Mouse (Mus musculus) hindbrain, embryonic 13.5 days (tissue): ENCODE measurements at regions not wholly inside any gene's neighbourhood (a gene's known extent, or its start where the extent isn't known, plus 50 kb on each side); places are given as distances from the start of the nearest gene placed in this dataset.
"Not testable (repeated sequence)": the region's sequence is repeated elsewhere in the genome, so short reads cannot be mapped to it uniquely, and the experiment has no call there.

Experiments
- ATAC-seq: fragments of 200-750 bp; cut with Nextera tagmentation; 2 replicates; pipeline ENCODE4 v1.8.0; 2017; ENCODE audit warnings: moderate TSS enrichment; ENCODE audit not compliant: low FRiP score
- H3K27ac ChIP-seq: fragments of 300-500 bp; sonication (generic); 2 replicates; pipeline ENCODE4 v1.5.1; 2015; ENCODE audit warnings: inconsistent platforms, mild to moderate bottlenecking, moderate library complexity
- H3K27me3 ChIP-seq: fragments of 300-500 bp; sonication (generic); 2 replicates; pipeline ENCODE4 v1.6.1; 2015; ENCODE audit warnings: mild to moderate bottlenecking, inconsistent platforms
- H3K36me3 ChIP-seq: fragments of 300-500 bp; sonication (generic); 2 replicates; pipeline ENCODE4 v1.6.1; 2015; ENCODE audit warnings: mild to moderate bottlenecking, inconsistent platforms
- H3K4me1 ChIP-seq: fragments of 300-500 bp; sonication (generic); replicated peaks from 2 replicates; pipeline ENCODE4 v1.6.1; 2015; ENCODE audit warnings: inconsistent platforms
- H3K4me2 ChIP-seq: fragments of 300-500 bp; sonication (generic); 2 replicates; pipeline ENCODE4 v1.6.1; 2015; ENCODE audit warnings: inconsistent platforms, mild to moderate bottlenecking, moderate library complexity
- H3K4me3 ChIP-seq: fragments of 300-500 bp; sonication (generic); 2 replicates; pipeline ENCODE4 v1.5.1; 2015; ENCODE audit warnings: mild to moderate bottlenecking, inconsistent platforms
- H3K9ac ChIP-seq: fragments of 300-500 bp; sonication (generic); 2 replicates; pipeline ENCODE4 v1.6.1; 2015; ENCODE audit warnings: mild to moderate bottlenecking, inconsistent platforms
- H3K9me3 ChIP-seq: fragments of 300-500 bp; sonication (generic); 2 replicates; pipeline ENCODE4 v1.6.1; 2016; ENCODE audit warnings: inconsistent platforms
- WGBS: fragments of 180-500 bp; shearing (Covaris S2); methylation state at CpG from one replicate; pipeline ENCODE4 v1.1.7; 2015; 5-methylcytosine and 5-hydroxymethylcytosine counted together

DNA sequence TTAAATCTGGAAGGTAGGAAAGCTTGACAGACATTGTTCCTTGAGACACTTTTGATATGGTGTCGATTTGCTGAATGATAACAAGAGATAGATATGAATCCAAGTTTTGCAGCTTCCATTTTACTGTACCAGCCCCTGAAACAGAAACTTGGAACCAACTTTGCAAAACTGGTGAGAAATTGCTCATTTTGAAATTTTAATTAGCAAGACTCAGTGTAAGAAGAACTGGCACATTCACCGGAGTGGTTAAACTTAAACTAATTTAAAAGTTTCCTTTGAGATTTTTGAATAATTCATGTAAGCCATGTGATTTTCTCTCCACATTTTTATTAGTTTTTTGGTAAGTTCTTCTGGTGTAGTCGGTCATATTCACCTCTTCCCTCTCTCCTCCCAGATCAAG, 85.3 kb downstream of the Slitrk1 start:
- H3K36me3 ChIP-seq: no peaks in the 10 kb centered on the region
- no peaks in the 10 kb centered on the region for H3K4me1 ChIP-seq
- WGBS: 91% methylated on average over 3 of the region's 3 CpGs
- no peak for ATAC-seq
- no peak overlapping the region for H3K4me3 ChIP-seq
- no peaks in the 10 kb centered on the region for H3K27me3 ChIP-seq
- no peaks in the 10 kb centered on the region for H3K9me3 ChIP-seq
- H3K9ac ChIP-seq: no peak overlapping the region
- no peak overlapping the region for H3K4me2 ChIP-seq
- no peak overlapping the region for H3K27ac ChIP-seq

DNA sequence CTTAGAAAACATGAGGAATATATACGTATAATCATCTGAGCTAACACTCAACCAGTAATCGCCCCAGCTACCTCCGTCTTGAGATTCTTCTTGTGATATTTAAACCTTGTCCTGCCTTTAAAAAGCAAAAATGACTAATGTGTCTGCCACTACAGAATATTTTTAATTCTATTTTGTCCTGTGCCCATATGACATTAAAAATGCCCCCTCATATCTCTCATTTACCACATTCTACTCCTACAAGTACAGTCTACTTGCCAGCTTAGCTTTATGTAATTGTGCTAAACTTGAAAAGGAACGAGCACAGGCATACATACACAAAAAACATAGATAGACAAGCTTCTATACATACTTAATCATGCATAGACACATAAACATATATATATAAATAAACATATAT, 92.4 kb downstream of the Slitrk1 start:
- Histone ChIP-seq H3K4me2 (no peak overlapping the region), H3K4me1 (no peaks in the 10 kb centered on the region), H3K27me3 (no peaks in the 10 kb centered on the region), H3K27ac (no peak overlapping the region), H3K4me3 (no peak overlapping the region), H3K36me3 (no peaks in the 10 kb centered on the region), H3K9ac (no peak overlapping the region), H3K9me3 (no peaks in the 10 kb centered on the region)
- no peak for ATAC-seq
- WGBS: 82% methylated on average over 4 of the region's 4 CpGs

DNA sequence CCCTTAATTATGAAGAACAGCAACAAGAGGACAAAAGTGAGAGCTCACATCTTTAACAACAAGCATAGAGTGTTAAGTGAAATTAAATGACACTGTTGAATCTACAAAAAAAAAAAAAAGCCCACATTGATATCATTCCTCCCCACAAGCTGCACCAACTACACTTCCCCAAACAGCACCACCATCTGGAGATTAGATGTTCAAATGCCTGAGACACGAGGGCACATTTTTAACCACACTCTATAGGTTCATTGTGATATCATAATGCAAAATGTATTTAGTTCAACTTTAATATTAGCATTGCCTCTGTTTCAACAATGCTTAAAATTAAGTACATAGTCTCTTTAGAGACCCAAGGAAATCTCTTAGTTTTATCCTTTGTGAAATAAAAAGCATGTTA, 94.6 kb downstream of the Slitrk1 start:
- H3K4me3 ChIP-seq: no peak overlapping the region
- no peaks in the 10 kb centered on the region for H3K9me3 ChIP-seq
- no peaks in the 10 kb centered on the region for H3K36me3 ChIP-seq
- H3K4me1 ChIP-seq: no peaks in the 10 kb centered on the region
- H3K9ac ChIP-seq: no peak overlapping the region
- ATAC-seq: no peak
- no peaks in the 10 kb centered on the region for H3K27me3 ChIP-seq
- H3K27ac ChIP-seq: no peak overlapping the region
- no peak overlapping the region for H3K4me2 ChIP-seq
- 55% methylated on average over 1 of the region's 1 CpGs for WGBS

DNA sequence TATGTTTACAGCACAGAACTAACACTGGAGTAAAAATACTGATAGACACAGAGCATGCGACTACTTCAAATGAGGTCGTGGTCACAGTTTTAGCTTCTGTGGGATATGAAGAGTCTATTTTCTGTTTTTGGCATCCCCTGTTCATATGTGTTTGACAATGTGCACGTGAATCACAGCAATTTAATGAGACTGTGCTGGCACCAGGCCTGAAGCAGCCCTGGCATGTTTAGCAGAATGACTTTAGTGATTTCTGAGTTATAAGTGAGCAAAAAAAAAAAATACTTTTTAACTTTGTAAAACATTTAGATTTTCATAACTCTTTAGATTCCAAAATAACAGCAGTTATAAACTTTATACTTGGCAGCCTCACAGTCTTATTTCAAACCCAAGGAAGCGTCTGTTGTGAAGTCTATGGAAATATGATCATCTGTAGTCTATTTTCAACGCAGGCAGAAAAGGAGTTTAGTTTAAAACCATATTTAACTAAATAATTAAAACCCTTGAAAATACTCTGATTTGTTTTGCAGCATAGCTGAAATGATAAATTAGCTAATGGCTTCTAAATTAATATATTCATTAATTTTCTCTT, 108.5 kb downstream of the Slitrk1 start:
- Histone ChIP-seq H3K36me3 (no peaks in the 10 kb centered on the region), H3K4me1 (no peaks in the 10 kb centered on the region), H3K9ac (no peak overlapping the region), H3K4me3 (no peak overlapping the region), H3K9me3 (no peaks in the 10 kb centered on the region), H3K27me3 (no peaks in the 10 kb centered on the region), H3K27ac (no peak overlapping the region), H3K4me2 (no peak overlapping the region)
- ATAC-seq: no peak
- WGBS: 80% methylated on average over 5 of the region's 5 CpGs

DNA sequence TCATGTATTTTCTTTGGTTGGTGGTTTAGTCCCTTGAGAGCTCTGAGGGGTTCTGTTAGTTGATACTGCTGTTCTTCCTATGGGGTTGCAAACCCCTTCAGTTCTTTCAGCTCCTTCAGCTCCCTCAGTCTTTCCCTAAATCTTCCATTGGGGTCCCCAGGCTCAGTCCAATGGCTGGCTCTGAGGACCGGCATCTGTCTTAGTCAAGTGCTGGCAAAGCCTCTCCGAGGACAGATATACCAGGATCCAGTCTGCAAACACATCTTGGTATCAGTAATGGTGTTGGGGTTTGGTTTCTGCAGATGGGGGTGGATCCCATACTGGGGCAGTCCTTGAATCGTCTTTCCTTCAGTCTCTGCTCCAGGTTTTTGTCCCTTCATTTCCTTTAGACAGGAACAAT, 115.1 kb downstream of the Slitrk1 start:
- Histone ChIP-seq H3K9ac (no peak overlapping the region), H3K27ac (no peak overlapping the region), H3K4me1 (no peaks in the 10 kb centered on the region), H3K9me3 (no peaks in the 10 kb centered on the region), H3K4me3 (no peak overlapping the region), H3K27me3 (no peaks in the 10 kb centered on the region), H3K36me3 (no peaks in the 10 kb centered on the region), H3K4me2 (no peak overlapping the region)
- ATAC-seq: no peak
- WGBS: 88% methylated on average over 3 of the region's 3 CpGs

DNA sequence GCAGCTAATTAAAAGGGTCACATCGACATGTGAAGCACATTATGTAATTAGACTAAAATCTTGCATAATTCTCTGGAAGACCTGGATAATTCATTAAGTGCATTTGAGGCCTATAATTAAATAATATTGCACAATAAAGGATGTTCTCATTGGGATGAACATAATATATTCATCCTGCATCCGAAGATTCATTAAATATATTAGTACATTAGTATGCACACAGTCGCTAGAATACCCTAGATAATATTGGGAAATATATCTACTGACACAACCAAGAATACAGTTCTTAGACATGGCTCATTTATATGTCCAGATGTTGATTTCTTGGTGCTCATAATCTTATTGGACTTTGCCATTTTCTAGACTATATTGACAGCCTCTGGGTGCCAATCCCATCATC, 121.5 kb downstream of the Slitrk1 start:
- Histone ChIP-seq H3K9me3 (no peaks in the 10 kb centered on the region), H3K36me3 (no peaks in the 10 kb centered on the region), H3K4me1 (0 out of 2 replicates have a peak, but pooled peaks cover 3% of the 10 kb centered on the region), H3K27me3 (no peaks in the 10 kb centered on the region), H3K4me2 (no peak overlapping the region), H3K27ac (no peak overlapping the region), H3K9ac (no peak overlapping the region), H3K4me3 (no peak overlapping the region)
- WGBS: 71% methylated on average over 3 of the region's 3 CpGs
- 0 out of 2 replicates have a peak, but pooled peaks have one; percentile 39 for ATAC-seq

DNA sequence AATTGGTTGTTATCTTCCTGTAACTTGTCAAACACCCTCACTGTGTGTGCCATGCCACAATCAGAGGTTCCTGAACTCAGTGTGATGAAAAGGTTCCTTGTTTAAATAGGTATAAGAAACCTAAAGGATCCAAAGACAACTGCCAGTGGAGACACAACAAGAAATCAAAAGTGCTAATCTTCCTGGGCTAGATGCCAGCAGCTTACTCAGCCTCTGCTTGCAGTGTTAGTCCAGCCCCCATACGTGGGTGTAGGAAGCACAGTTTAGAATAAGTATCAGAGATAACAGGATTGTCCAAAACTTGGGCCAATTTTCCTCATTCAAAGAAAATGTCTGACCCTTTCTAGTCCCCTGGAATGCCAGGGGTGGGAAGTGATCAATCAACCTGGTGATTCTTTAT, 122.7 kb downstream of the Slitrk1 start:
- Histone ChIP-seq H3K27ac (no peak overlapping the region), H3K36me3 (no peaks in the 10 kb centered on the region), H3K4me1 (0 out of 2 replicates have a peak, but pooled peaks cover 3% of the 10 kb centered on the region), H3K4me3 (no peak overlapping the region), H3K9me3 (no peaks in the 10 kb centered on the region), H3K27me3 (no peaks in the 10 kb centered on the region), H3K9ac (no peak overlapping the region), H3K4me2 (no peak overlapping the region)
- ATAC-seq: no peak
- WGBS: 41% methylated on average over 1 of the region's 1 CpGs

DNA sequence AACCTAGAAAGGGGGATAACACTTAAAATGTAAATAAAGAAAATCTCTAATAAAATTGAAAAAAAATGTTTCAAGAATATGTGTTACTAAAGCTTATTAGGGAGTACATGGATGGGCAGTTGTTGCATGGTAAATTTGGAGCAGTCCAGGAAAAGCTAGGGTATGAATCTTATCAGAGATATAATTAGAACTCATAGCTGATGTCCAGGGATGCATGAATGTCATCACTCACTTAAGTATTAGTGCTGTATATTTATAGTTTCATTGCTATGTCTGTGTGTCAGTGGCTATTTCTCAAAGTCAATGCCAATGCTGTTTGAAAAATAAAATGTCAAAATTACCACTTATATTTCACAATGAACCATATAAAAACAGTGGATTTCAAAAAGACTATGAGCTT, 165.2 kb downstream of the Slitrk1 start:
- Histone ChIP-seq H3K4me2 (no peak overlapping the region), H3K36me3 (no peaks in the 10 kb centered on the region)

DNA sequence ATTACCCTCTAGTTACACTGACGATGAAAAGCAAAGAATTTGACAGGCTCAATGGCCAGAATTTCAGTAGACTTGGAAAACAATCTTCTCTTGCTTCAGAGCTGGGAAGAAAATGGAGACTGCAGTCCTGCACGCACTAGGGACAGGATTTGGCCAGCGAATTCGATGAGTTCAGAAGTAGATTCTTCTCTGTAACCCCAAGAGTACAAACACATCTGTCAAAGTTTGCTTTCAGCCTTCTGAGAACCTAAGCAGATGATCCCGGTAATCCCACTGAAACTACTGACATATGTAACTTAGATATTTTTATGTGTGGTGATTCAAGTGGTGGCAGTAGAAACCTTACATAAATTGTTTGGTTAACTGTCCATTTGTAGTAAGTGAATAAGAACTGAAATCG, 202.1 kb downstream of the Slitrk1 start:
- H3K27me3 ChIP-seq: no peaks in the 10 kb centered on the region
- no peak overlapping the region for H3K4me3 ChIP-seq
- H3K4me1 ChIP-seq: no peaks in the 10 kb centered on the region
- no peaks in the 10 kb centered on the region for H3K36me3 ChIP-seq
- H3K9ac ChIP-seq: no peak overlapping the region
- 89% methylated on average over 6 of the region's 6 CpGs for WGBS
- H3K27ac ChIP-seq: no peak overlapping the region
- H3K4me2 ChIP-seq: no peak overlapping the region
- H3K9me3 ChIP-seq: no peaks in the 10 kb centered on the region
- ATAC-seq: no peak

More for the DNA sequence above, 165.2 kb downstream of the Slitrk1 start:
- ATAC-seq: no peak
- Histone ChIP-seq H3K4me3 (no peak overlapping the region), H3K9me3 (no peaks in the 10 kb centered on the region), H3K4me1 (no peaks in the 10 kb centered on the region), H3K27me3 (no peaks in the 10 kb centered on the region), H3K27ac (no peak overlapping the region), H3K9ac (no peak overlapping the region)

DNA sequence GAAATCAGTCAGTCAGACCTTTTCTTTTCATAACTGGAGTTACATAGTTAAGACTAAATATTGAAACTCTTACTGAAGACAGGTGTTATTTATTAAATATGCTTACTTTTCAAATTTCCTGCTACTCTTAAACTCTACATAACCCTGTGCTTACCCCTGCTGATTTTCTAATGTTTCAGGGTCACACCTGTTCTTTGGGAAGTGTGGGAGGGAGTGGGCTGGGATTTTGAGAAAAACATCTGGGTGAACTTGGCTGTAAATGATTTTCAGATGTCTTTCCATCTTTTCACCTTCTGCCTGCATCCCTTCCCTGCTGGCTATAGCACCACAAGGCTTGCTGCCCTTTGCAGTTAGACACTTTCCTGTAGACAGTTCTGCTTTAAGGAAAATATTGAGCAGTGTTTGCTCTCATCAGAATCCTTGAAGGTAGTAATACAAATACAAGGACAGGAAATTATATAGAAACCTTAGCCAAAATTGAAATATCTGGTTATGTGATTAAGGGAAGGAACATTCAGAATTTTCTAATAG, 204.8 kb downstream of the Slitrk1 start:
- H3K9me3 ChIP-seq: no peaks in the 10 kb centered on the region
- no peaks in the 10 kb centered on the region for H3K4me1 ChIP-seq
- no peaks in the 10 kb centered on the region for H3K36me3 ChIP-seq
- ATAC-seq: no peak
- no peak overlapping the region for H3K4me2 ChIP-seq
- H3K27ac ChIP-seq: no peak overlapping the region
- H3K27me3 ChIP-seq: no peaks in the 10 kb centered on the region
- no peak overlapping the region for H3K9ac ChIP-seq
- H3K4me3 ChIP-seq: no peak overlapping the region

DNA sequence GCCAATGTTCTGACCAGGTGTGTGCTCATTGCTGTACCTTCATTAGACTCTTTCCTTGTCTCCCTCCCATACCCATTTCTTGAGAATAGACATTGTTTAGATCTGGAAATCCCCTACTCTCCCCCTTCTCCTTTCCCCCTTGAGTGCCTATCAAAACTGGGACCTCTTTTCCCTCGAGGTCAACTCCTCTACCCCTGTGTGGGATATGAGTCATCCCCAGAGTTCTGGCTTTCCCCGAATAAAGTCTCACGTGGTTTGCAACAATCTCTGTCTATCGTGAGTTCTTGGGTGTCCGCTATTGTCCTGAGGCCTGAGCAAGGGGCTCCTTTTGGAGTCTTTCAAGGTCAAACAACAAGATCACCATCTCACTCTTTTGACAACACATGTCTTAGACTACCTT, 209.3 kb downstream of the Slitrk1 start:
- H3K36me3 ChIP-seq, H3K9ac ChIP-seq, H3K4me2 ChIP-seq, H3K27ac ChIP-seq, H3K9me3 ChIP-seq, ATAC-seq, H3K4me3 ChIP-seq, H3K4me1 ChIP-seq, H3K27me3 ChIP-seq: not testable (repeated sequence)
- WGBS: 80% methylated on average over 5 of the region's 5 CpGs

DNA sequence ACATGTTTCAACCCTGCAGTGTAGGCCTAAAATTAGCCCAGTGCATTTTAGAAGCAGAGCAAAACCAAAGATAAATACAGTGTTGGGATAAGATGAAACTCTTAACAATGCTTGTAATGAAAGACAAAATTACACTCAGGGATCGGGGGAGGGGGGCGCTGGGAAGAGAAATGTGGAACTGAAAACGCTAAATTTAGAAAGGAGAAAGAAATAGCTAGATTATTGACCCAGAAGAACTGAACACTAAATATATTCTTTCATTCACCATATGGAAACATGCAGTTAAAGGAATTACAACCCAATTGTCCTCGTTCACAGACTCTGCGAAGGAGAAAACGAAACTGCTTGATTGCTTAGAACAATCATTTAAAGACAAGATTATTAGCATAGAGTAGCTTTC, 249.1 kb downstream of the Slitrk1 start:
- no peak overlapping the region for H3K27ac ChIP-seq
- no peaks in the 10 kb centered on the region for H3K27me3 ChIP-seq
- ATAC-seq: no peak
- 84% methylated on average over 6 of the region's 6 CpGs for WGBS
- no peaks in the 10 kb centered on the region for H3K9me3 ChIP-seq
- no peak overlapping the region for H3K4me3 ChIP-seq
- H3K9ac ChIP-seq: no peak overlapping the region
- H3K4me2 ChIP-seq: no peak overlapping the region
- no peaks in the 10 kb centered on the region for H3K4me1 ChIP-seq
- no peaks in the 10 kb centered on the region for H3K36me3 ChIP-seq

DNA sequence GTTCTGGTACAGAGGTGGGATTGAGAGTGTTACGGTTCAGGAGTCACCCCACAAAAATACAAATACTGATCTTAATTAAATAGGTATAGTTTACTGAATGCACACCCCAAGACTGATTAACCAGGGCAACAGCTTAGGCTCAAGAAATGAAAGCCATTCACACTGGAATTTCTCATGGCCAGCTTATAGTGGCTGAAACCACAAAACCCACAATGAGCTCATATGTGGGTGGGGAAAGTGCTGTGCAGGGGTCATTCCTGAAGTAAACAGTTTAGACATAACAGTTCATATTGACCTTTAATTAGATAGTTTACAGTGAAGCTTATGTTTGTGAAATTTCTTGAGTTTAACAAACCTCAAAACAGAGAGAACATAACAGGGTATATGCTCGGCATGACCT, 275.7 kb downstream of the Slitrk1 start:
- H3K4me3 ChIP-seq: no peak overlapping the region
- H3K9ac ChIP-seq: no peak overlapping the region
- no peaks in the 10 kb centered on the region for H3K36me3 ChIP-seq
- no peak overlapping the region for H3K4me2 ChIP-seq
- H3K27ac ChIP-seq: no peak overlapping the region
- ATAC-seq: no peak
- H3K9me3 ChIP-seq: no peaks in the 10 kb centered on the region
- WGBS: 91% methylated on average over 2 of the region's 2 CpGs
- no peaks in the 10 kb centered on the region for H3K27me3 ChIP-seq
- no peaks in the 10 kb centered on the region for H3K4me1 ChIP-seq
